Comparison of ENCODE assay signal across 8 mouse cellular contexts in genomic region chr19:5841999-5842784, GRCm38 (mm10). TPM values are rescaled to one million over a fixed set of nuclear protein-coding genes. Genes with fewer than 3 reads are reported as not detected.
DNase-seq lines count a peak whose midpoint lies in the region; ATAC-seq and TF ChIP-seq lines count a peak whose summit lies in the region.

No protein-coding gene starts in this region.

- intact Hi-C loops in gastrocnemius, postnatal 36 days (cut with DNase I) = no loop called here

- peaks cover 13% of the 10 kb centered on the region for H3K79me2 ChIP-seq in liver, adult 2 months (ENCODE audit: control insufficient read depth, insufficient read depth, low read length)

- no peaks in the 10 kb centered on the region for H3K36me3 ChIP-seq in liver, adult 2 months (ENCODE audit: control insufficient read depth, insufficient read depth, low read length)
- H3K36me3 ChIP-seq in heart, embryonic 13.5 days = no peaks in the 10 kb centered on the region
- H3K36me3 ChIP-seq in liver, postnatal 0 days (replicated peaks; ENCODE audit: insufficient read depth, low read length) = peaks cover 5% of the 10 kb centered on the region; the same call in 1 of the 2 replicates

- H3K27ac ChIP-seq in liver, adult 2 months (replicated peaks; ENCODE audit: insufficient read depth, low read depth, low read length) = peak overlapping the region; percentile 63
- peak overlapping the region; percentile 100 for H3K27ac ChIP-seq in heart, embryonic 13.5 days (replicated peaks)
- H3K27ac ChIP-seq in liver, postnatal 0 days (ENCODE audit: low read depth) = peak overlapping the region; percentile 100

- H3K9ac ChIP-seq in liver, adult 2 months (ENCODE audit: low read depth, low read length) = peak overlapping the region; percentile 66
- H3K9ac ChIP-seq in heart, embryonic 13.5 days = peak overlapping the region; percentile 81
- H3K9ac ChIP-seq in liver, postnatal 0 days (replicated peaks) = peak overlapping the region; percentile 88

- H3K9me3 ChIP-seq in heart, embryonic 13.5 days = no peaks in the 10 kb centered on the region
- H3K9me3 ChIP-seq in liver, postnatal 0 days (ENCODE audit: low read length) = no peaks in the 10 kb centered on the region

- DNase-seq in liver, adult 2 months (ENCODE audit: extremely low read depth, low read depth, low spot score) = peak; percentile 76
- DNase-seq in liver (no peak), ZHBTc4 (ENCODE audit: low read depth, low spot score) (peak; percentile 82)
- no peak for DNase-seq in liver, postnatal 0 days
- DNase-seq in gastrocnemius, postnatal 36 days = no peak
- DNase-seq in right cerebral cortex, postnatal 10 days (ENCODE audit: low spot score in 2 of 2) = no peak

- peak overlapping the region; percentile 71 for H3K4me3 ChIP-seq in liver, adult 2 months (ENCODE audit: insufficient read depth, low read depth, low read length)
- H3K4me3 ChIP-seq in heart, embryonic 13.5 days = peak overlapping the region; percentile 40
- peak overlapping the region; percentile 58 for H3K4me3 ChIP-seq in liver, postnatal 0 days (ENCODE audit: low read depth, low read length)

- no peaks in the 10 kb centered on the region for H3K27me3 ChIP-seq in liver, adult 2 months (ENCODE audit: control insufficient read depth, insufficient read depth, low read length)
- no peaks in the 10 kb centered on the region for H3K27me3 ChIP-seq in heart, embryonic 13.5 days (replicated peaks)
- no peaks in the 10 kb centered on the region for H3K27me3 ChIP-seq in liver, postnatal 0 days (ENCODE audit: insufficient read depth, low read length)

- TF ChIP-seq CTCF in liver, adult 2 months (IDR thresholded peaks at IDR 0.05; ENCODE audit: low read depth, low read length) = peak; percentile 2; the same call in 1 of the 2 replicates
- TF ChIP-seq CTCF in liver, postnatal 0 days (IDR thresholded peaks at IDR 0.05; ENCODE audit: low read depth) = no peak

- WGBS in liver, adult 2 months = 8% methylated on average over 5 of the region's 5 CpGs
- WGBS in heart, embryonic 13.5 days = 65% methylated on average over 5 of the region's 5 CpGs
- WGBS in liver, postnatal 0 days (ENCODE audit: insufficient replicate concordance) = 51% methylated on average over 5 of the region's 5 CpGs

- TF ChIP-seq POLR2A in liver, adult 2 months (IDR thresholded peaks at IDR 0.05; ENCODE audit: extremely low read depth, insufficient read depth, low read length) = peak; percentile 54

- TF ChIP-seq EP300 in liver, postnatal 0 days (IDR thresholded peaks at IDR 0.05; ENCODE audit: low read depth) = 0 out of 2 replicates have a peak, but pooled peaks have one; percentile 24

- peak overlapping the region; percentile 80 for H3K4me2 ChIP-seq in heart, embryonic 13.5 days
- H3K4me2 ChIP-seq in liver, postnatal 0 days (ENCODE audit: low read depth, low read length) = peak overlapping the region; percentile 84

- ATAC-seq in heart, embryonic 13.5 days (ENCODE audit: extremely low read depth, insufficient number of reproducible peaks, low FRiP score, low TSS enrichment) = no peak
- no peak for ATAC-seq in liver, postnatal 0 days
- ATAC-seq in monocyte, adult 5-6 weeks (replicated peaks; ENCODE audit: insufficient number of reproducible peaks, low FRiP score, low TSS enrichment, poor library complexity, severe bottlenecking) = no peak

- peaks cover 8% of the 10 kb centered on the region for H3K4me1 ChIP-seq in liver, adult 2 months (ENCODE audit: control insufficient read depth, insufficient read depth, low read length)
- H3K4me1 ChIP-seq in heart, embryonic 13.5 days = peaks cover 85% of the 10 kb centered on the region
- peaks cover 51% of the 10 kb centered on the region for H3K4me1 ChIP-seq in liver, postnatal 0 days (ENCODE audit: insufficient read depth)

RNA-seq across cellular contexts. Expression of gene Frmd8, which starts 32.9 kb away (rescaled TPM):
- 5.2 and 5.9 TPM in 2 replicates for total RNA-seq in liver, adult 2 months (2014; rRNA removed)
- 10.3 and 14.2 TPM in 2 replicates for polyA plus RNA-seq in liver, adult 2 months (2012; rRNA removed)
- 27.4 and 29.0 TPM in 2 replicates for polyA plus RNA-seq in heart, embryonic 13.5 days (2015; fragmentation: Nextera tagmentation; extraction: Ambion mirVana)
- polyA plus RNA-seq in liver, postnatal 0 days (2015; fragmentation: Nextera tagmentation; extraction: Ambion mirVana) = 8.5 and 9.0 TPM in 2 replicates
- 32.8 to 50.6 TPM (median 34.5 TPM) in 3 replicates for total RNA-seq in monocyte, adult 5-6 weeks (2017)
- total RNA-seq in gastrocnemius, postnatal 36 days (2021) = 1 to 10 TPM; 4.5 to 5.0 TPM

RNA-seq across cellular contexts. Expression of gene Slc25a45, which starts 35.4 kb away (rescaled TPM):
- total RNA-seq in liver, adult 2 months (2014; rRNA removed) = 8.6 and 13.0 TPM in 2 replicates
- 52.8 and 57.7 TPM in 2 replicates for polyA plus RNA-seq in liver, adult 2 months (2012; rRNA removed)
- polyA plus RNA-seq in heart, embryonic 13.5 days (2015; fragmentation: Nextera tagmentation; extraction: Ambion mirVana) = 3.7 and 4.2 TPM in 2 replicates
- 8.4 and 9.1 TPM in 2 replicates for polyA plus RNA-seq in liver, postnatal 0 days (2015; fragmentation: Nextera tagmentation; extraction: Ambion mirVana)
- 64.4 to 73.5 TPM (median 69.7 TPM) in 3 replicates for total RNA-seq in monocyte, adult 5-6 weeks (2017)
- 1 to 10 TPM in 1 of 2 experiments, under 1 TPM in 1; 0.99 to 1.0 TPM for total RNA-seq in gastrocnemius, postnatal 36 days (2021)

RNA-seq across cellular contexts. Expression of gene Tigd3, which starts 51.8 kb away (rescaled TPM):
- total RNA-seq in liver, adult 2 months (2014; rRNA removed) = 0.18 and 0.27 TPM in 2 replicates
- 0.16 and 0.24 TPM in 2 replicates for polyA plus RNA-seq in liver, adult 2 months (2012; rRNA removed)
- 1.9 and 2.0 TPM in 2 replicates for polyA plus RNA-seq in heart, embryonic 13.5 days (2015; fragmentation: Nextera tagmentation; extraction: Ambion mirVana)
- polyA plus RNA-seq in liver, postnatal 0 days (2015; fragmentation: Nextera tagmentation; extraction: Ambion mirVana) = 1.5 and 1.7 TPM in 2 replicates
- 0.64 to 0.97 TPM (median 0.95 TPM) in 3 replicates for total RNA-seq in monocyte, adult 5-6 weeks (2017)
- total RNA-seq in gastrocnemius, postnatal 36 days (2021) = under 1 TPM in 1 of 2 experiments, not detected in 1; 0.20 TPM

Comparison
In these comparisons a context has a peak if more than half of its experiments do, and no peak if none do; other contexts are left out.
1. DNase-seq: peak in liver, adult 2 months (single experiment) and ZHBTc4 (single experiment); none in liver (single experiment), liver, postnatal 0 days (single experiment), gastrocnemius, postnatal 36 days (0 of 2) and right cerebral cortex, postnatal 10 days (0 of 2).
2. Peak in every context shown above with its lines, with median percentiles within 50 percentile points of each other: H3K27ac ChIP-seq, H3K4me3 ChIP-seq and H3K9ac ChIP-seq.